Mouse (Mus musculus) kidney, adult 10 weeks (tissue): Measurements from ENCODE around the gene Cdyl2. TPM values are rescaled to one million over a fixed set of nuclear protein-coding genes. Genes with fewer than 3 reads are reported as not detected.

Source experiments
- polyA plus RNA-seq: library from polyadenylated mRNA; stranded (reverse); fragments of 350-450 nt; fragmentation: Illumina TruSeq; extraction: RNeasy Lipid Tissue Mini Kit (QIAGEN cat#74804); gene quantifications from one replicate; pipeline ENCODE4 v1.2.3, GENCODE M21; 2014; ENCODE audit warnings: low read depth, low replicate concordance

Cdyl2 gene
- not detected for polyA plus RNA-seq

GRCm38 (mm10) chr8:116732684-116733647 is at the start of gene Cdyl2:
Gene Cdyl2, minus strand, starts transcription at chr8:116732991.

Other genes starting within 250 kb of the Cdyl2 start
- gene Dynlrb2, start 228.0 kb downstream of the Cdyl2 start, polyA plus RNA-seq: not detected
- 6.5 TPM for gene Cmc2, start 188.5 kb upstream of the Cdyl2 start, polyA plus RNA-seq
- 1.3 TPM for gene Cenpn, start 188.7 kb upstream of the Cdyl2 start, polyA plus RNA-seq
- 8.6 TPM for gene Atmin, start 210.4 kb upstream of the Cdyl2 start, polyA plus RNA-seq
- gene 1700030J22Rik, start 246.0 kb upstream of the Cdyl2 start, polyA plus RNA-seq: 1.6 TPM